Mouse (Mus musculus) lung, adult 2 months (tissue): ENCODE measurements around the gene Opa3.

Source experiments
- CTCF ChIP-seq: fragments of 200-500 bp; IDR thresholded peaks from 2 replicates; pipeline ENCODE4 v1.5.1; 2011; ENCODE audit warnings: mild to moderate bottlenecking, low read length, control low read depth; ENCODE audit not compliant: insufficient read depth
- POLR2A ChIP-seq: fragments of 200-500 bp; IDR thresholded peaks from 2 replicates; pipeline ENCODE4 v1.6.1; 2011; ENCODE audit warnings: low read depth, mild to moderate bottlenecking, control low read depth, low read length, borderline replicate concordance; ENCODE audit errors: extremely low read depth

DNA sequence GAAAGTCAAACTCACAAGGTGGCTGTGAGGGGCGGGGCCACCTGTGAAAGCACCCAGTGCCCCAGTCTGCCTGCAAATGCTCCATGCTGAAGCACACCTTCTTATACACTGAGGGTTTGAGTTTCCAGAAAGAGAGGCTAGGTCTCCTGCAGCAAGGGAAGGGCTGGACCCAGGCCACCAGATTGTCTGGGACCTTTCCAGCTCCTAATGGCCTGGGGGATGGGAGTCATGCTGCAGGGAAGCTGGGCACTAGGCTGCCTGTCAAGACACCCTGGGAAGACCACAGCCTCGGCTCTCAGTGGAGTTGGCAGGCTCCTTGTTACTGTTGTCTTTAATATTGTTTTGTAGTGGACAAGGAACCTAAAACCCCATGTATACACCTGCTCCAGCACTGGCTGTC lies 8.3 kb downstream of the Opa3 start:
- no peak for TF ChIP-seq POLR2A
- no peak for TF ChIP-seq CTCF
